Mouse (Mus musculus) thymus, adult 2 months (tissue): Measurements from ENCODE around the gene Snai3. TPM values are rescaled to one million over a fixed set of nuclear protein-coding genes. Genes with fewer than 3 reads are reported as not detected.

ENCODE experiments used
- DNase-seq: peaks from one replicate; pipeline ENCODE4 v3.0.0; 2021
- H3K27ac ChIP-seq: fragments of 200-500 bp; 2 replicates; pipeline ENCODE4 v1.5.1; 2012; ENCODE audit warnings: low read length, control low read depth; ENCODE audit not compliant: control insufficient read depth, insufficient read depth
- H3K27me3 ChIP-seq: fragments of 200-500 bp; 2 replicates; pipeline ENCODE4 v1.6.1; 2012; ENCODE audit warnings: mild to moderate bottlenecking, low read length, moderate library complexity, mixed read lengths; ENCODE audit not compliant: control insufficient read depth, insufficient read depth
- H3K36me3 ChIP-seq: fragments of 200-500 bp; 2 replicates; pipeline ENCODE4 v1.6.1; 2012; ENCODE audit warnings: mild to moderate bottlenecking, low read length, moderate library complexity; ENCODE audit not compliant: control insufficient read depth, insufficient read depth
- H3K4me1 ChIP-seq: fragments of 200-500 bp; replicated peaks from 2 replicates; pipeline ENCODE4 v1.6.1; 2012; ENCODE audit warnings: low read length; ENCODE audit not compliant: control insufficient read depth, insufficient read depth
- H3K4me3 ChIP-seq: fragments of 200-500 bp; 2 replicates; pipeline ENCODE4 v1.5.1; 2012; ENCODE audit warnings: mild to moderate bottlenecking, low read length, control low read depth, moderate library complexity; ENCODE audit not compliant: control insufficient read depth, insufficient read depth
- CTCF ChIP-seq: fragments of 200-500 bp; IDR thresholded peaks from 2 replicates; pipeline ENCODE4 v1.5.1; 2012; ENCODE audit warnings: mild to moderate bottlenecking, control low read depth, low read length, moderate library complexity, borderline replicate concordance; ENCODE audit not compliant: control insufficient read depth, poor library complexity, insufficient read depth; ENCODE audit errors: extremely low read depth
- POLR2A ChIP-seq: fragments of 200-500 bp; IDR thresholded peaks from 2 replicates; pipeline ENCODE4 v1.6.1; 2012; ENCODE audit warnings: mild to moderate bottlenecking, low read length, control low read depth, moderate library complexity; ENCODE audit not compliant: control insufficient read depth, poor library complexity, insufficient read depth; ENCODE audit errors: extremely low read depth
- WGBS: fragments of 180-500 bp; shearing (Covaris S2); methylation state at CpG from one replicate; pipeline ENCODE4 v1.1.7; 2018; 5-methylcytosine and 5-hydroxymethylcytosine counted together
- polyA plus RNA-seq: library from polyadenylated mRNA; depleted of rRNA; stranded (reverse); fragments of >200 nt; gene quantifications from 2 replicates; pipeline ENCODE4 v1.2.3, GENCODE M21; 2012; rRNA removed

Gene Snai3
- polyA plus RNA-seq: 47.1 and 51.1 TPM in 2 replicates

GRCm38 (mm10) chr8:122460524-122461472 is at the start of gene Snai3:
Gene Snai3 (minus strand): TSS chr8:122460733.
- Histone ChIP-seq H3K4me1 (peaks cover 57% of the 10 kb centered on the region), H3K27ac (peak within 1 kb of the TSS; percentile 17; the same call in 1 of the 2 replicates), H3K36me3 (peaks cover 5% of the 10 kb centered on the region; the same call in 1 of the 2 replicates), H3K4me3 (peak within 1 kb of the TSS; percentile 45), H3K27me3 (no peaks in the 10 kb centered on the region)
- TF ChIP-seq POLR2A (peak; percentile 43), CTCF (no peak)
- WGBS: 6% methylated on average over 56 of the region's 56 CpGs
- peak; percentile 79 for DNase-seq

GRCm38 (mm10) chr8:122500856-122501255 is 40.3 kb upstream of the Snai3 start:
- TF ChIP-seq POLR2A (no peak), CTCF (peak; percentile 84; the same call in 1 of the 2 replicates)
- no peaks in the 10 kb centered on the region for H3K27me3 ChIP-seq
- peak; percentile 76 for DNase-seq
- H3K36me3 ChIP-seq: no peaks in the 10 kb centered on the region
- H3K4me1 ChIP-seq: no peaks in the 10 kb centered on the region; the same call in 1 of the 2 replicates
- no peak overlapping the region for H3K4me3 ChIP-seq
- WGBS: 43% methylated on average over 10 of the region's 10 CpGs
- H3K27ac ChIP-seq: no peak overlapping the region

GRCm38 (mm10) chr8:122497912-122498311 is 37.4 kb upstream of the Snai3 start:
- H3K27me3 ChIP-seq: no peaks in the 10 kb centered on the region
- H3K4me3 ChIP-seq: no peak overlapping the region
- no peak for DNase-seq
- no peak overlapping the region for H3K27ac ChIP-seq
- TF ChIP-seq CTCF (peak; percentile 48; the same call in 1 of the 2 replicates), POLR2A (no peak)
- 89% methylated on average over 17 of the region's 17 CpGs for WGBS
- no peaks in the 10 kb centered on the region; the same call in 1 of the 2 replicates for H3K4me1 ChIP-seq
- no peaks in the 10 kb centered on the region; the same call in 1 of the 2 replicates for H3K36me3 ChIP-seq

- Histone ChIP-seq H3K4me3 (no peak overlapping the region), H3K27me3 (no peaks in the 10 kb centered on the region), H3K36me3 (no peaks in the 10 kb centered on the region; the same call in 1 of the 2 replicates), H3K4me1 (no peaks in the 10 kb centered on the region; the same call in 1 of the 2 replicates), H3K27ac (no peak overlapping the region)
- 92% methylated on average over 11 of the region's 12 CpGs for WGBS
- DNase-seq: no peak
- TF ChIP-seq POLR2A (no peak), CTCF (no peak)
These were observed 36.6 kb upstream of the Snai3 start for GRCm38 (mm10) chr8:122497016-122497734.

- TF ChIP-seq CTCF (no peak), POLR2A (no peak)
- no peak overlapping the region for H3K27ac ChIP-seq
- peaks cover 5% of the 10 kb centered on the region; the same call in 1 of the 2 replicates for H3K4me1 ChIP-seq
- H3K4me3 ChIP-seq: no peak overlapping the region
- 98% methylated on average over 9 of the region's 9 CpGs for whole genome bisulfite sequencing
- no peak for DNase-seq
- H3K36me3 ChIP-seq: peaks cover 9% of the 10 kb centered on the region; the same call in 1 of the 2 replicates
- H3K27me3 ChIP-seq: no peaks in the 10 kb centered on the region
These were observed 27.9 kb upstream of the Snai3 start for GRCm38 (mm10) chr8:122488387-122488786.

GRCm38 (mm10) chr8:122484831-122485230 is 24.3 kb upstream of the Snai3 start:
- H3K27me3 ChIP-seq: no peaks in the 10 kb centered on the region
- H3K4me1 ChIP-seq: no peaks in the 10 kb centered on the region
- H3K27ac ChIP-seq: no peak overlapping the region
- no peak for DNase-seq
- WGBS: 72% methylated on average over 12 of the region's 12 CpGs
- no peak for TF ChIP-seq POLR2A
- TF ChIP-seq CTCF: no peak
- H3K36me3 ChIP-seq: peaks cover 34% of the 10 kb centered on the region
- no peak overlapping the region for H3K4me3 ChIP-seq
